In the genomic region with DNA sequence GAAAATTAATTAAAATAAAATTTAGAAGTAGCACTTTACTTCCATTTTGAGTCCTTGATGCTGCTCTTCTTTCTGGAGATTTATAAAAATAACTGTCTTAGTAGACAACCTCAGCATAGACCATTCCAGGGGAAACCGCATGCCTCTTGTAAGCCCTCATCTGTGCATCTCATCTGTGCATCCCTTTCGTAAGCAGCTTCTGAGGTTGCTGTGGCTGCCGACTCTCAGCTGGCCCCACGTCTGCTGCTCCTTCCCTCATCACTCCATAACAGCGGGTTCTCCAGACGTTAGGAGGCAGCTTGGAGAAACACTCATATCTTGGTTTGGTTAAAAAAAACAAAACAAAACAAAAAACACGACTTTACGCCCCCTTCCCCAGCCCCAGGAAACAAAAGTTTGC, we compare ENCODE assay signal across 15 mouse cellular contexts.
"Had no signal": no experiment of that assay in that cellular context is flagged by ENCODE, and none has a peak within 500 bp of the region (broad histone marks: within the 10 kb centered on the region; RNA-seq: fewer than 3 reads in every experiment).

No protein-coding gene starts in this region.

- H3K4me3 ChIP-seq: limb, embryonic 12.5 days; liver, embryonic 13.5 days; midbrain, embryonic 15.5 days; neural tube, embryonic 13.5 days had no signal

- H3K27me3 ChIP-seq: limb, embryonic 12.5 days; liver, embryonic 13.5 days; midbrain, embryonic 15.5 days had no signal

- H3K9me3 ChIP-seq: liver, embryonic 13.5 days; midbrain, embryonic 15.5 days; neural tube, embryonic 13.5 days had no signal

- H3K9ac ChIP-seq: limb, embryonic 12.5 days; liver, embryonic 13.5 days; liver, postnatal 0 days; midbrain, embryonic 15.5 days; neural tube, embryonic 13.5 days had no signal

- H3K36me3 ChIP-seq: liver, embryonic 13.5 days; midbrain, embryonic 15.5 days; neural tube, embryonic 13.5 days had no signal

- H3K4me2 ChIP-seq: limb, embryonic 12.5 days; liver, embryonic 13.5 days; midbrain, embryonic 11.5 days; midbrain, embryonic 15.5 days; neural tube, embryonic 13.5 days had no signal

- ATAC-seq: liver, postnatal 0 days; midbrain, embryonic 15.5 days had no signal

- DNase-seq: kidney, adult 11 months; kidney, adult 9 months; kidney, postnatal 10 days; kidney, postnatal 4 days; liver; liver, embryonic 13.5 days; liver, postnatal 0 days; lung, postnatal 4 days; retina, postnatal 1 day; right cerebral cortex, postnatal 25 days; thymus, postnatal 4 days had no signal

- H3K27ac ChIP-seq: limb, embryonic 12.5 days; liver, embryonic 13.5 days; midbrain, embryonic 15.5 days; neural tube, embryonic 13.5 days had no signal
